8 mouse cellular contexts compared by ENCODE assay signal in genomic region chr8:111742261-111743037, GRCm38 (mm10). TPM values are rescaled to one million over a fixed set of nuclear protein-coding genes. Genes with fewer than 3 reads are reported as not detected.
DNase-seq lines count a peak whose midpoint lies in the region; ATAC-seq and TF ChIP-seq lines count a peak whose summit lies in the region.

No protein-coding gene starts in this region.

- no peak for TF ChIP-seq EP300 in heart, adult 2 months (IDR thresholded peaks at IDR 0.05; ENCODE audit: insufficient read depth, low read depth, low read length)

- TF ChIP-seq POLR2A in heart, adult 2 months (IDR thresholded peaks at IDR 0.05; ENCODE audit: insufficient read depth, low read depth, low read length): no peak
- no peak for TF ChIP-seq POLR2A in kidney, adult 2 months (IDR thresholded peaks at IDR 0.05; ENCODE audit: low read depth, low read length)

- no peaks in the 10 kb centered on the region for H3K9me3 ChIP-seq in forebrain, embryonic 10.5 days
- no peaks in the 10 kb centered on the region for H3K9me3 ChIP-seq in lung, embryonic 16.5 days (ENCODE audit: control insufficient read depth, low read length)

- H3K4me1 ChIP-seq in heart, adult 2 months (ENCODE audit: control insufficient read depth, insufficient read depth, low read length): peaks cover 43% of the 10 kb centered on the region
- peaks cover 86% of the 10 kb centered on the region for H3K4me1 ChIP-seq in forebrain, embryonic 10.5 days
- H3K4me1 ChIP-seq in kidney, adult 2 months (ENCODE audit: control insufficient read depth, insufficient read depth, low read length): peaks cover 54% of the 10 kb centered on the region
- H3K4me1 ChIP-seq in lung, embryonic 16.5 days (replicated peaks; ENCODE audit: control insufficient read depth, insufficient read depth, low read length): peaks cover 69% of the 10 kb centered on the region

- H3K9ac ChIP-seq in heart, adult 2 months (ENCODE audit: low read depth, low read length): peak overlapping the region; percentile 87
- H3K9ac ChIP-seq in lung, embryonic 16.5 days (ENCODE audit: low read length): peak overlapping the region; percentile 97

- 14% methylated on average over 11 of the region's 11 CpGs for WGBS in heart, adult 2 months
- 33% methylated on average over 11 of the region's 11 CpGs for WGBS in forebrain, embryonic 10.5 days
- 8% methylated on average over 11 of the region's 11 CpGs for WGBS in kidney, adult 2 months
- WGBS in lung, embryonic 16.5 days: 20% methylated on average over 11 of the region's 11 CpGs

- peak; percentile 2; the same call in 1 of the 2 replicates for ATAC-seq in lung, embryonic 16.5 days (ENCODE audit: low read depth)
- no peak for ATAC-seq in megakaryocyte progenitor cell, adult 5-6 weeks (replicated peaks; ENCODE audit: poor library complexity)

- DNase-seq in heart, adult 2 months: peak; percentile 50 to 52
- DNase-seq in heart, postnatal 36 days: no peak
- peak; percentile 89 for DNase-seq in Muller cell, postnatal 12 days (ENCODE audit: inconsistent ontology term)
- DNase-seq in forebrain, embryonic 10.5 days (ENCODE audit: extremely low spot score, low spot score): no peak
- DNase-seq in kidney, adult 2 months: peak; percentile 92
- DNase-seq in thymus, postnatal 10 days (ENCODE audit: low spot score in 2 of 2): no peak

- H3K4me3 ChIP-seq in heart, adult 2 months: peak overlapping the region; percentile 88
- peak overlapping the region; percentile 81 for H3K4me3 ChIP-seq in forebrain, embryonic 10.5 days
- H3K4me3 ChIP-seq in kidney, adult 2 months (ENCODE audit: insufficient read depth, low read depth, low read length): peak overlapping the region; percentile 70
- H3K4me3 ChIP-seq in lung, embryonic 16.5 days (ENCODE audit: low read length): peak overlapping the region; percentile 92

- intact Hi-C loops in heart, adult 2 months (cut with DNase I): loop anchor here (2.0 kb wide), 1 partner anchor 44 kb away; no protein-coding TSS in a partner anchor
- intact Hi-C loops in heart, postnatal 36 days (cut with DNase I): loop anchor here (2.0 kb wide), 2 partner anchors 16 to 26 kb away; no protein-coding TSS in a partner anchor

- no peaks in the 10 kb centered on the region for H3K27me3 ChIP-seq in heart, adult 2 months (ENCODE audit: control insufficient read depth, insufficient read depth, low read length)
- H3K27me3 ChIP-seq in forebrain, embryonic 10.5 days (ENCODE audit: poor library complexity, severe bottlenecking): peaks cover 19% of the 10 kb centered on the region
- H3K27me3 ChIP-seq in kidney, adult 2 months (replicated peaks; ENCODE audit: control insufficient read depth, insufficient read depth, low read length): no peaks in the 10 kb centered on the region
- no peaks in the 10 kb centered on the region for H3K27me3 ChIP-seq in lung, embryonic 16.5 days (ENCODE audit: control insufficient read depth, insufficient read depth, low read depth, low read length)

- H3K79me2 ChIP-seq in heart, adult 2 months (replicated peaks; ENCODE audit: control insufficient read depth, insufficient read depth, low read length): no peaks in the 10 kb centered on the region

- H3K36me3 ChIP-seq in heart, adult 2 months (ENCODE audit: control insufficient read depth, insufficient read depth, low read length): no peaks in the 10 kb centered on the region
- peaks cover 10% of the 10 kb centered on the region; the same call in 1 of the 2 replicates for H3K36me3 ChIP-seq in forebrain, embryonic 10.5 days (replicated peaks)
- no peaks in the 10 kb centered on the region for H3K36me3 ChIP-seq in kidney, adult 2 months (ENCODE audit: control insufficient read depth, insufficient read depth, low read length)
- H3K36me3 ChIP-seq in lung, embryonic 16.5 days (ENCODE audit: control insufficient read depth, insufficient read depth, low read length): no peaks in the 10 kb centered on the region

- H3K27ac ChIP-seq in heart, adult 2 months: peak overlapping the region; percentile 96
- H3K27ac ChIP-seq in forebrain, embryonic 10.5 days: peak overlapping the region; percentile 97
- peak overlapping the region; percentile 90 for H3K27ac ChIP-seq in kidney, adult 2 months (ENCODE audit: insufficient read depth, low read depth, low read length)
- H3K27ac ChIP-seq in lung, embryonic 16.5 days (ENCODE audit: low read length): peak overlapping the region; percentile 83

- peak overlapping the region; percentile 85 for H3K4me2 ChIP-seq in lung, embryonic 16.5 days (ENCODE audit: low read depth, low read length)

- TF ChIP-seq CTCF in heart, adult 2 months (IDR thresholded peaks at IDR 0.05): no peak
- no peak for TF ChIP-seq CTCF in kidney, adult 2 months (conservative IDR thresholded peaks at IDR 0.05; ENCODE audit: insufficient read depth, insufficient read length, low read depth, low read length)

RNA-seq across cellular contexts. Expression of gene Bcar1, which starts 1.2 kb away (rescaled TPM):
- total RNA-seq in heart, adult 2 months (2021): 10 to 100 TPM; 19.1 to 21.1 TPM
- 31.3 TPM in 2 replicates for polyA plus RNA-seq in heart, adult 2 months (2012; rRNA removed)
- 10 to 100 TPM; 18.8 to 19.1 TPM for total RNA-seq in heart, postnatal 36 days (2021)
- polyA plus RNA-seq in forebrain, embryonic 10.5 days (2016; fragmentation: Nextera tagmentation; extraction: Ambion mirVana): 46.6 and 49.9 TPM in 2 replicates
- 115 and 137 TPM in 2 replicates for polyA plus RNA-seq in kidney, adult 2 months (2012; rRNA removed)
- 49.2 and 52.1 TPM in 2 replicates for polyA plus RNA-seq in lung, embryonic 16.5 days (2015; fragmentation: Nextera tagmentation; extraction: Ambion mirVana)
- 0.15 TPM in 1 of 2 replicates, not detected in the other for total RNA-seq in megakaryocyte progenitor cell, adult 5-6 weeks (2015)
- total RNA-seq in megakaryocyte progenitor cell, adult 5-6 weeks (2017): not detected in 2 replicates

RNA-seq across cellular contexts. Expression of gene Ctrb1, which starts 51.6 kb away (rescaled TPM):
- total RNA-seq in heart, adult 2 months (2021): not detected
- 0.68 and 0.82 TPM in 2 replicates for polyA plus RNA-seq in heart, adult 2 months (2012; rRNA removed)
- total RNA-seq in heart, postnatal 36 days (2021): not detected
- polyA plus RNA-seq in forebrain, embryonic 10.5 days (2016; fragmentation: Nextera tagmentation; extraction: Ambion mirVana): not detected in 2 replicates
- 0.17 and 0.29 TPM in 2 replicates for polyA plus RNA-seq in kidney, adult 2 months (2012; rRNA removed)
- 1.2 TPM in 1 of 2 replicates, not detected in the other for polyA plus RNA-seq in lung, embryonic 16.5 days (2015; fragmentation: Nextera tagmentation; extraction: Ambion mirVana)
- not detected in 2 replicates for total RNA-seq in megakaryocyte progenitor cell, adult 5-6 weeks (2015)
- total RNA-seq in megakaryocyte progenitor cell, adult 5-6 weeks (2017): not detected in 2 replicates

Comparison
In these comparisons a context has a peak if more than half of its experiments do, and no peak if none do; other contexts are left out.
1. DNase-seq: peak in heart, adult 2 months (2 of 2), Muller cell, postnatal 12 days (single experiment) and kidney, adult 2 months (single experiment); none in heart, postnatal 36 days (0 of 2), forebrain, embryonic 10.5 days (single experiment) and thymus, postnatal 10 days (0 of 2).
2. Peak in every context shown above with its lines, with median percentiles within 50 percentile points of each other: H3K27ac ChIP-seq and H3K4me3 ChIP-seq.